Mouse (Mus musculus): ENCODE data around the gene Aldh16a1. TPM values are rescaled to one million over a fixed set of nuclear protein-coding genes. Genes with fewer than 3 reads are reported as not detected.

The Aldh16a1 gene
- total and polyA plus RNA-seq, 2 experiments from 2014 or later: 22.8 to 40.1 TPM

DNA sequence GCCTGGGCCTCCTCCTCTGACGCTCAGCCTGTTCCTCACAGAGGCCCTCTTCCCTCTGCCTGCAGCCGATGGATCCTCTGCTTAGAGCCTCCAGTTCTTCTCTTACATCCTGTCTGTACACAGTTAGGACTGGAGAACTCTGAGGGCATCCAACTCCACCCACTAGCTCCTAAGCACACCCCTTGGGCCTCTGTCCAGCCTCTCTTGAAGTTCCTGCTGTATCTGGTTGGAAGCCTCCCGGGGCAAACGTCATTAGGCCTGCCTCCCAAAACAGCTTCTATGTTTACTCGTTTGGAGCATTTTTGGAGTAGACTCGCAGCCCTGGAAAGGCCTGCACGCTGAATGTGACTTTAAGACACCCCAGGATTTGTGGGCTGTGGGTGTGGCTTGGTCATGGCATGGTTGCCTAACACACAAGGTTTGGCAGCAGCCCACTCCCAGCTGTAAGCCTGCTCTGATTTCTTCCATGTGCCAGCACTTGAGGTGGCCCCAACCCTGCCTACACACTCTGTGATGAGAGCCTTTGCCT is 50.7 kb downstream of the Aldh16a1 start, which contains the start of gene Fcgrt:
Gene Fcgrt (minus strand): TSS at position 200 of the 529 bp plus-strand sequence.
- Histone ChIP-seq H3K9ac (replicated peaks; ENCODE audit: low read depth, low read length) (peak within 1 kb of the TSS; percentile 68), H3K4me2 (ENCODE audit: low read depth, low read length) (peak within 1 kb of the TSS; percentile 62), H3K4me3 (ENCODE audit: low read depth, low read length) (peak within 1 kb of the TSS; percentile 46), H3K36me3 (replicated peaks; ENCODE audit: control insufficient read depth, insufficient read depth, low read length) (peaks cover 4% of the 10 kb centered on the region; the same call in 1 of the 2 replicates), H3K27ac (ENCODE audit: low read depth) (peak within 1 kb of the TSS; percentile 86), H3K9me3 (replicated peaks; ENCODE audit: control insufficient read depth, low read length) (no peaks in the 10 kb centered on the region), H3K4me1 (ENCODE audit: control insufficient read depth, insufficient read depth) (peaks cover 17% of the 10 kb centered on the region), H3K27me3 (ENCODE audit: control insufficient read depth, insufficient read depth, low read length) (no peaks in the 10 kb centered on the region)
- peak; percentile 99 for DNase-seq (ENCODE audit: low spot score)
- 13% methylated on average over 7 of the region's 7 CpGs for WGBS
- TF ChIP-seq EP300 (IDR thresholded peaks at IDR 0.05; ENCODE audit: low read depth): no peak
- no peak for TF ChIP-seq CTCF (IDR thresholded peaks at IDR 0.05; ENCODE audit: low read depth)
- peak; percentile 99 for ATAC-seq (ENCODE audit: insufficient read depth, low read depth)

DNA sequence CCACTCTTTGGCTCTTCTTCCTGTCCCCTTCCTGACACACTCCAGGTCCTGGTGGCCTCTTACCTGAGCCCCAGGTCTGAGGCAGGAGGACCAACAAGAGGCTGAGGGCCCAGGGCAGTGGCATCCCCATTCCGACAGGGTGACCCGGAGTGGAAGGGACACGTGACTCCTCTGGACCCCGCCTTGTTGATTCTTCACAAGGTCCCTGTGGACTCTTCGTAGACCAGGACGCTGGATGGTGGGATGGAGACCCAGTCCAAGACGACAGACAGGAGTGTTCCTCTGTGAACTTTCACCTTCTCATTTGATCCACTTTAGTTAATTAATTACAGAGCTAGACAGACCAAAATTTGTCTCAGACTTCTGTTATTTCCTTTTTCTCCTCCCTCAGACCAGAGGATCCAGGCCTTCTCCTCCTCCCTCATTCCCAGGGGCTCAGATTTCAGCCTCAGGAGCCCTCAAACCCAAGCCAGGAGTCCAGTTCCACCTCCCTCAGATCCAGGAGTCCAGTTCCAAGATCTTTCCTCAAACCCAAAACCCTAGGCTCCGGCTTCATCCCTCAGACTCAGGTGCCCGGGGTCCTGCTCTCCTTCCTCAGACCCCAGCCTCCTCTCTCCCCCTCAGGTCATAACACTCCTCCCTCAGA is 51.3 kb downstream of the Aldh16a1 start:
- ATAC-seq (ENCODE audit: insufficient read depth, low read depth): no peak
- DNase-seq (ENCODE audit: low spot score): no peak
- WGBS: 65% methylated on average over 9 of the region's 9 CpGs
- Histone ChIP-seq H3K9ac (replicated peaks; ENCODE audit: low read depth, low read length) (peak overlapping the region; percentile 68), H3K27me3 (ENCODE audit: control insufficient read depth, insufficient read depth, low read length) (no peaks in the 10 kb centered on the region), H3K4me1 (ENCODE audit: control insufficient read depth, insufficient read depth) (peaks cover 17% of the 10 kb centered on the region), H3K27ac (ENCODE audit: low read depth) (peak overlapping the region; percentile 86), H3K36me3 (replicated peaks; ENCODE audit: control insufficient read depth, insufficient read depth, low read length) (peaks cover 6% of the 10 kb centered on the region; the same call in 1 of the 2 replicates), H3K4me3 (ENCODE audit: low read depth, low read length) (peak overlapping the region; percentile 46), H3K4me2 (ENCODE audit: low read depth, low read length) (peak overlapping the region; percentile 62), H3K9me3 (replicated peaks; ENCODE audit: control insufficient read depth, low read length) (no peaks in the 10 kb centered on the region)
- no peak for TF ChIP-seq CTCF (IDR thresholded peaks at IDR 0.05; ENCODE audit: low read depth)

DNA sequence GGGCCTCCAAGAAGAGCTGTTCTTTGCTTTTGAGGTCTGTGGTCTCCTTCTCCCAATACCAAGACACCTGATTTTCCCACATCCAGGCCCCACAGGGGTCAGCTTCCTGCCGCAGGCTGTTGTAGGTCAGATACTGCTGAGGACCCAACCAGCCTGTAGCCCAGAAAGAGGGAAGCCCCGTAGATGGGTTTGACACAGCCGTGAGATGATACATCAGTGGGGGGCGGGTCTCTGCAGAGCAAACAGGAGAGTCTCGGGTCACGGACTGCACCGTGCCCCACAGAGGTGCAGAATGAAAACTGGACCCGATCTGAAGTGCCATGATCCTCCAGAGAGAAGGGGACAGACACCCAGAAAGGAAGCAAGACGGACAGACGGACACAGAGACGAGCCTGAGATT is 51.9 kb downstream of the Aldh16a1 start:
- TF ChIP-seq CTCF (IDR thresholded peaks at IDR 0.05; ENCODE audit: low read depth) (no peak), EP300 (IDR thresholded peaks at IDR 0.05; ENCODE audit: low read depth) (no peak)
- Histone ChIP-seq H3K9ac (replicated peaks; ENCODE audit: low read depth, low read length) (peak overlapping the region; percentile 68), H3K4me3 (ENCODE audit: low read depth, low read length) (peak overlapping the region; percentile 46), H3K4me2 (ENCODE audit: low read depth, low read length) (peak overlapping the region; percentile 62), H3K4me1 (ENCODE audit: control insufficient read depth, insufficient read depth) (peaks cover 17% of the 10 kb centered on the region), H3K27me3 (ENCODE audit: control insufficient read depth, insufficient read depth, low read length) (no peaks in the 10 kb centered on the region), H3K36me3 (replicated peaks; ENCODE audit: control insufficient read depth, insufficient read depth, low read length) (peaks cover 8% of the 10 kb centered on the region; the same call in 1 of the 2 replicates), H3K9me3 (replicated peaks; ENCODE audit: control insufficient read depth, low read length) (no peaks in the 10 kb centered on the region), H3K27ac (ENCODE audit: low read depth) (no peak overlapping the region)
- no peak for DNase-seq (ENCODE audit: low spot score)
- ATAC-seq (ENCODE audit: insufficient read depth, low read depth): no peak
- WGBS: 77% methylated on average over 11 of the region's 11 CpGs

DNA sequence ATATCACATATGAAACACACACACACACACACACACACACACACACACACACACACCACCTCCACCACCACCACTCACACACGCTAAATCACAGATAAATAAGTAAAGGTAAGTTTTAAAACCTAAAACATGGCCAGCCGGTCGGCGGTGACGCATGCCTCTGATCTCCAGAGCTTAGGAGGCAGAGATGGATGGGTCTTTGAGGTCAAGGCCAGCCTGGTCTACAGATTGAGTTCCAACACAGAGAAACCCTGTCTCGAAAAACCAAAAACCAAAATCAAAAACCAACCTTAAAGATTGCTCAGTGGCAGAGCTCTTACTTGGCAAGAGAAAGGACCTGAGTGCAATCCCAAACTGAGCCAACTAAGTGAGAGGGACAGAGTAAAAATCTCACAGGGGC is 54.3 kb downstream of the Aldh16a1 start:
- no peak overlapping the region for H3K9ac ChIP-seq (replicated peaks; ENCODE audit: low read depth, low read length)
- no peak for TF ChIP-seq EP300 (IDR thresholded peaks at IDR 0.05; ENCODE audit: low read depth)
- no peak for TF ChIP-seq CTCF (IDR thresholded peaks at IDR 0.05; ENCODE audit: low read depth)
- H3K9me3 ChIP-seq (replicated peaks; ENCODE audit: control insufficient read depth, low read length): no peaks in the 10 kb centered on the region
- H3K4me1 ChIP-seq (ENCODE audit: control insufficient read depth, insufficient read depth): peaks cover 17% of the 10 kb centered on the region
- DNase-seq (ENCODE audit: low spot score): no peak
- H3K27me3 ChIP-seq (ENCODE audit: control insufficient read depth, insufficient read depth, low read length): no peaks in the 10 kb centered on the region
- H3K27ac ChIP-seq (ENCODE audit: low read depth): no peak overlapping the region
- peaks cover 12% of the 10 kb centered on the region; the same call in 1 of the 2 replicates for H3K36me3 ChIP-seq (replicated peaks; ENCODE audit: control insufficient read depth, insufficient read depth, low read length)
- ATAC-seq (ENCODE audit: insufficient read depth, low read depth): no peak
- no peak overlapping the region for H3K4me2 ChIP-seq (ENCODE audit: low read depth, low read length)
- 88% methylated on average over 6 of the region's 6 CpGs for WGBS
- no peak overlapping the region for H3K4me3 ChIP-seq (ENCODE audit: low read depth, low read length)

DNA sequence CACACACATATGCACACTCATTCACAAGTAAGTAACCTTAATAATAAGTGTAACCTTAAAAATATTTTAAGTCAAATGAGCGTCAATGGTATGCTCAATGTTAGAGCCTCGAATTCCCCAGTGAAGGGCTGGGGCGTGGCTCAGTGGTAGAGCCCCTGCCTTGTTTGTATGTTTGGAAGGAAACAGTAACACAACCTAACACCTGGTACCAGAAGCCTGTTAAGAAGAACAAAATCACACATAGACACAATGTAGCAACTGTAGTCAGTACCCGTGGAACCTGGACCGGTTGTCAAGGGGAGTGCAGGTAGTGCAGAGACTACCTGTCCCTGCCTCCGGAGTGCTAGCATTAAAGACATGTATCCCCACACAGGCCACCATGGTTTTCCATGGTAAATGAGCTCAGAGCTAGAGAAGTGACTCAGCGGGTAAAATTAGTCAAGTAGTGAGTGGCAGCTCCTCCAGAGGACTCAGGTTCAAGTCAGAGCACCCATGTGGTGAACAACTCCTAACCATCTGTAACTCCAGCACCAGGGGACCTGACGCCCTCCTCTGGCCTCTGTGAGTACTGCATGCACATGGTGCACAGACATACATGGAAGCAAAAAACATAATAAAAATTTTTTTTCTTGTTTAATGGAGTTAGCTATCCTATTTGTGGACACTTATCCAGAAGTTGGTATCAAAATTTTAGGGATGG is 55.7 kb downstream of the Aldh16a1 start:
- DNase-seq (ENCODE audit: low spot score) (no peak), ATAC-seq (ENCODE audit: insufficient read depth, low read depth) (no peak)
- H3K4me2 ChIP-seq (ENCODE audit: low read depth, low read length): no peak overlapping the region
- H3K9me3 ChIP-seq (replicated peaks; ENCODE audit: control insufficient read depth, low read length): no peaks in the 10 kb centered on the region
- TF ChIP-seq EP300 (IDR thresholded peaks at IDR 0.05; ENCODE audit: low read depth) (no peak), CTCF (IDR thresholded peaks at IDR 0.05; ENCODE audit: low read depth) (0 out of 2 replicates have a peak, but pooled peaks have one; percentile 12)
- no peak overlapping the region for H3K27ac ChIP-seq (ENCODE audit: low read depth)
- no peak overlapping the region for H3K9ac ChIP-seq (replicated peaks; ENCODE audit: low read depth, low read length)
- H3K4me3 ChIP-seq (ENCODE audit: low read depth, low read length): no peak overlapping the region
- WGBS: 82% methylated on average over 8 of the region's 8 CpGs
- H3K27me3 ChIP-seq (ENCODE audit: control insufficient read depth, insufficient read depth, low read length): no peaks in the 10 kb centered on the region
- peaks cover 12% of the 10 kb centered on the region; the same call in 1 of the 2 replicates for H3K36me3 ChIP-seq (replicated peaks; ENCODE audit: control insufficient read depth, insufficient read depth, low read length)
- H3K4me1 ChIP-seq (ENCODE audit: control insufficient read depth, insufficient read depth): peaks cover 12% of the 10 kb centered on the region; the same call in 1 of the 2 replicates

Data from heart, postnatal 0 days (tissue).